Mouse (Mus musculus) B cell, adult 2 months (primary cell): Measurements from ENCODE around the gene Lrrc4c.

Experiments
- DNase-seq, 2 experiments: peaks; one replicate each; pipeline ENCODE4 v3.0.0; 2022

Lrrc4c gene

DNA sequence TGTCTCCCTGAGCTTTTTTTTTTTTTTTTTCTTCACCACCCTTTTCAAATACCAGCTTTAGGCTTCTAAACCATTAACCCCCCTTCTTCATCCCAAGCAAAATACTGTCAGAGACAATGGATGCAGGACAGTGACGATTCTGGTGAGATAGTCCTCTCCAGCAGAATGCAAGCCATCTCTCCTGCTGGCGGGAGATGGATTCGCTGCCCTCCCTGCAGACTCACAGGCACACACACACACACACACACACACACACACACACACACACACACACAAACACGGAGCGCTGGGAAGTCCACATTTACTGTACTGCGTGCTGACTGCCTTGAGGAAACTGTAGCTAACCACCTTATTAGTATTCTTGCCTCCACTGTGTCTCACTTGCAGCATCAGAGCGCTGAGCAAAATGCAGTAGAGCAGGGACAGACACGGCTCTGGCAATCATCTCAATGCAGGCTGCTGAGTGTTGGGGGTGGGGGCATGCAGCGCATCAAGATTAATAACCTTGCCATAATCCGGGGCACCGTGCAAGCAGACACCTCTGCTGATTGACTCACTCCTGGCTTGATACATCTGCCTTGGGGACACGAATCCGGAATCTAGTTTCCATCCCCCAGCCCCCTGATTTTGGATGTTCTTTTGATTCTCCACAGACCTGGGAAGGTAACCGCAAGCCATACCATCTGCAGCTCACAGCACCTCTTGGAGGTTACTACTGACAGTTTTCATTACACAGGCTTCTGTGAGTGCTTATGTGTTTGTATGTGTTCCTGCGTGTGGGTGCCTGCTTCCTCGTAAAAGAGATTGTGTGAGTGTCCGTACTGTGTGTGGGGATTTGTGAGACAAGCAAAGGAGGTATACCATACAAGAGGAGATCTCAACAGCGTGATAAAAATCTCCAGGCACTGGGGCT lies at the start of gene Lrrc4c:
Gene Lrrc4c (plus strand): TSS at position 783 of the 913 bp plus-strand sequence.
- DNase-seq: no peak

GRCm38 (mm10) chr2:96275061-96275460 lies 42.9 kb upstream of the Lrrc4c start:
- DNase-seq: no peak

- DNase-seq: no peak
Observed at GRCm38 (mm10) chr2:96282926-96283325, 35.0 kb upstream of the Lrrc4c start.

- DNase-seq: no peak
Observed at GRCm38 (mm10) chr2:96287512-96287911, 30.5 kb upstream of the Lrrc4c start.

DNA sequence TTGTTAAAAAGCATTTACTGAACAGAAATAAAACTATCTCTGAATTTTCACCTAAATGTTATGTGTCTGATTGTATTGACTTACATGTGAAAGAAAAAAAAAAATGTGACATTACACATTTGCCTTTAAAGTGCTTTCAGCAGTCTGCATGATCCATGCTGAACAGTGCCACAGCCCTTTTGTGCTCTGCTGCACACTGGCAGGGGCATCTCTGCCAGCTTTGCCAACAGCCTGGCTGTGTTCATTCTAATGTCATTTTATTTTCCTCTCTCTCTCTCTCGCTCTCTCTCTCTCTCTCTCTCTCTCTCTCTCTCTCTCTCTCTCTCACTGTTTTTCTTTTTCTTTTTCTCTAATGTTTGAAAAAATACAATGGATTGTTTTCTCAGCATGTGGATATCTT lies 27.4 kb upstream of the Lrrc4c start:
- DNase-seq: no peak

- no peak for DNase-seq
Observed at GRCm38 (mm10) chr2:96315034-96315433, 2.9 kb upstream of the Lrrc4c start.

DNA sequence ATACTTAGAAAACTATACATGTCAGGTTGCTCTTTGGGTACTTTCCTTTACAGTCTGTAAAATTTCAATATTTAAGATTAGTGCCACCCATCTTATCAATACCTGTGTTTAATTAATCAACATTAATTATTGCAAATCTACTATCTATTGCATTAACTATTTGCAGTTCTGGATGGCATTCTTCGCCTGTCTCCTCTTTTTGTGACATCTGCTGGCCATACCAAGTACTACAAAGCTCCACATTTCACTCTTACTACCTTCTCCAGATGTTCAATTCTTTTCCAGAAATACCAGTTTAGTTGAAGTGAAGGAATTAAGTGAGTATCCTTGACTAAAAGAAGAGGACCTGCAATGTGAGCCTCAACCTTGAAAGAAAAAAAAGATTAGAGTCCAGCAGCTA lies 1.4 kb upstream of the Lrrc4c start:
- no peak for DNase-seq

DNA sequence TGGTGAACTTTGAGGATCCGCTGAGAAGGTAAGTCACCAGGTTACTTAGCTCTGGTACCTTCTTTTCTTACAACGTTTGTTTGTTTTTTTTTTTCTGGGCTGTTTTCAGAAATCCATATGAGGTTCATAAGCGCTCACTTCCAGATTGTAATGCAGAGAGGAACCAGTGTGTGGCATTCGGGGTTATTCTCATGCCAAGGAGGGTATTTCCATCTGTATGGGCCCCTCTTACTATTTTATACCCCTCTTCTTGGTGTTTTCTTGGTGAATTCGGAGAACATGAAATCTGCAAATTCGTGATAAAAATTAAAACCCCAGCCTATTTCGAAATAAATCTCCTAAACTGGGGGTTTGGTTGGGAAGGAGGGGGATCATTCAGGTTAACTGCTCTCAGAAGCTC lies 587 bp downstream of the Lrrc4c start:
- DNase-seq: no peak

- DNase-seq: no peak
Observed at GRCm38 (mm10) chr2:96319201-96319600, 1.2 kb downstream of the Lrrc4c start.

DNA sequence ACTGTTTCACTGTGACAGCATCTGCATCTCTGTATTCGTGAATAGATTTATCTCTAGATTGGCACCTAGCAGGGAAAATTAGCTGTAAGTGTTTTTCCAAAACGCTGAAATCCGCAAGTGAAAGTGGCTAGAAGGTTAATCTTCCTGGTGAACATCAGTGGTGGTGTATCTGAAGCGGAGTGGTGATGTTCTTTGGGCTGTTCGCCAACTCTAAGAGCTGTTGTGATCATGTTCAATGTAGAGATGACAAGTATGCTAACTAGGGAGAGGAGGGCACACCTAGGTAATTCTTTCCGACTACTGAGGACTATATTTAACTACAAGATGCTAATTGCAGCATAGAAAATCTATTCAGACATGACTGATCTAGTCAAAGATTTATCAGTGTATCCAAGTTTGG lies 1.7 kb downstream of the Lrrc4c start:
- no peak for DNase-seq

- no peak for DNase-seq
Observed at GRCm38 (mm10) chr2:96334652-96335051, 16.7 kb downstream of the Lrrc4c start.

DNA sequence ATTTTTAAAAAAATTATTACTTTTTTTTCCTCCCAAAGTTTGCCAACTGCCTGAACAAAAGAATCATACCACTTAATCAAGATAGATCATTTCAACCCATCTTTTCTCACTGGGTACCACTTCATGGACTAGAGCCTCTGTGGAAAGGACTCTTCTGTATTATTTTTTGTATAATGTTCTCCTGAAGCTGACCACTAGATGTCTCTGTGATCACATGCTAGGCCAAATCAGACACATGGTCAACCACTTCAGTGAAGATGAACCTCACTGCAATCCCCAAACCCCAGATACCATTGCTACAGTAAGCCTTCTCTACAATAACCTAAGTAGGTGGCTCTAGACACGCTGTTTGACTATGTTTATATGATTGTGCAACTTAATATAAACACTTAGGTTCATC lies 19.4 kb downstream of the Lrrc4c start:
- no peak for DNase-seq

GRCm38 (mm10) chr2:96401186-96401811 lies 83.3 kb downstream of the Lrrc4c start:
- DNase-seq: no peak

- DNase-seq: no peak
Observed at GRCm38 (mm10) chr2:96402514-96402913, 84.5 kb downstream of the Lrrc4c start.

DNA sequence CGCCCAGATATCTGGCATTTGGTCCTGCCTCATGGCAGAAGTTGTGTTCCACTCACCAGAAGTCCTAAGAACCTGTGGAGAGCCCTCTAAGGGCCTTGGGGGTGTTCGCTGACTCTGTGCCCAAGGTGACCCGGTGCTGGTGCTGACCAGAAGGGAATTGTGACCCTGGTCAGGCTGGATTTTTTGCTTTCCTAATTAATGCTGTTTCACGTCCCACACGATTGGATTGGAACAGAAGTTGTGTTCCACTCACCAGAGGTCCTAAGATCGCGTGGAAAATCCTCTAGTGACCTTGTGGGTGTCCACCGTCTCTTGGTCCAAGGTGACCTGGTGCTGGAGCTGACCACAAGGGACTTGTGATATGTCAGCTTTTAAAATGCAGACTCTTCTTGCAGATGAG lies 88.9 kb downstream of the Lrrc4c start:
- DNase-seq: no peak

DNA sequence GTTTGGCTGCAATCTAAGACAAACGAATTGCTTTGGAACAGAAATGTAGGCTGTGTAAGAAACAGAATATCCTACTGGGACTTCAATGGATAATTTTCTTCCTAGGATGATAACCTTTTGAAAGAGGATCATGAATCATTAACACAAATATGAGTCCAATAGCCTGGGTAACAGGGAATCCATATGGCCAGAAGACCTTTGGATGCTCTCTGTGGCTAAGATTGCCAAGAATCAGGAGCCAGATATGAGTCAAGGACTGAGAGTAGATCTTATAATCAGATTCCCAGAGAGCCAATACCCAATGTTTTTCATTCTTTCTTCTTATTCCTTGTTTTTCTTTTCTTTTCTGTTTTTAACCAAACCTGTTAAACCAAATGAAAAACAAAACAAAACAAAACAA lies 93.2 kb downstream of the Lrrc4c start:
- no peak for DNase-seq

DNA sequence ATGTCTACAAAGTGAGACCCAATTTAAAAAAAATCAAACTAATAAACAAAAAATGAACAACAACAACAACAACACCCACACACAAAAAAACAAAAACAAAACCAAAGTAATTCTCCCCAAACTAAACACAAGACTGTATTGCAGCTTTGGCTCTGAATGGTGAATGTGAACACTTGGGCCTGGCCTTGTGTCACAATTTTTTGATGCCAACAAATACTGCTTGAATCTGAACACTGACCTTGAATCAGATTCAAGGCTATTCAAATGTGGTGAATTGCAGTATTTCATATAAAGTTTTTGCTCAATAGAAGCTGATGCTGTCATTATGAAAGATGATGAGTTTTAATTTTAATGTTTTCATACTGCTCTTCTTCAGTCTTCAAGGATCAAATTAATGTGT lies 143.6 kb downstream of the Lrrc4c start:
- no peak for DNase-seq

- no peak for DNase-seq
Observed at GRCm38 (mm10) chr2:96475674-96476073, 157.7 kb downstream of the Lrrc4c start.

GRCm38 (mm10) chr2:96499116-96499882 lies 181.3 kb downstream of the Lrrc4c start:
- no peak for DNase-seq

DNA sequence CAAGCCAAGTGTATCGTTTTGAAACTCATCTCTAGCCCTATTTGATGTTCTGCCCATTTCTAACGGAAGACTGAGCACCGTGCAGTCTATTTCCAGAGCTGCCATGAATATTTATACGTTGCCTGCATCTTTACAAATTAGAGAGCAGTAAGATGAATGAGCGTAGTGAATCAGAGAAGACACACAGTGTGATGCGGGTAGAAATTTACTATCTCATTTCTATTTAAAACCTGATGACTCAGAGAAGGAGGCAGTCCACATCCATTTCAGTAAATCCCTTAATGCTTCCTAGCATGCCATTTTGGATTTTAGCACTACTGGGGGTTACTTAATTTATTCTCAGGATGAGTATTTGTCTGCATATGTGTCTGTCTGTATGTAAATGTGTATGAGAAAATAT lies 186.2 kb downstream of the Lrrc4c start:
- no peak for DNase-seq

DNA sequence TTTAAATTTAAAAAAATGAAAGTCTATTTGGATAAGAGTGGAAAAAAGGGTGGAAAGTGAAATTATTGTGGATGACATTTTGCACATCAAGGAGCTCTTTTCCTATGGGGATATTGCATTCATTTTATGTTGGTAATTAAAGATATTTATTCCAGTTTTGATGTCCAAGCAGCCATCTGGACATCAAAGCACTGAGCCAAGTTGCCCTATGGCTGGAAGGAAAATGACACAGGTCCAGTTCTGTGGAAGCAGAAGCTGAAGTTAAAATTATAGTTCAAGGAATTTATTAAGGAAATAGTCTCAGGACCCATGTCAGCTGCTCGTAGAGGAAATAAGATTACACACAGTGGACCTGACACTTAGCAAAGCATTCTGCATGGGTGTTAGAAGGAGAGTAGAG lies 187.7 kb downstream of the Lrrc4c start:
- no peak for DNase-seq

GRCm38 (mm10) chr2:96508991-96509390 lies 191.0 kb downstream of the Lrrc4c start:
- DNase-seq: no peak

- DNase-seq: no peak
Observed at GRCm38 (mm10) chr2:96537469-96537868, 219.5 kb downstream of the Lrrc4c start.

DNA sequence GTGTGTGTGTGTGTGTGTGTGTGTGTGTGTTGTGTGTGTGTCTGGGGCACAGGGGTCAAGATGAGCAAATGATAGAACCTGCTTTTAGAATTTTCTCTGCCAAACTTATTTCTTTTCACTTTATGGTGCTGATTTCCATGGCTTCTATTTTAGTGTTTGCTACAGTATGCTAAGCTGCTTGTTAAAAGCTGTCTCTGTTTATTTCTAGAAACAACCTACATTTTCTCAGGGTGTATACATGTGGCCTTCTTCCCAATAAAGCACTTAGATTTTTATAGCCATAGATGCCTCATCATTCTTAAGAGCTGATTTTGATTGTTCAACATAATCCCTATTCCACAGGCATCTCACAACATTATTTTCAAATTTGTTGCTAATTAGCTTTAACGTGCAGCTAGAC lies 229.2 kb downstream of the Lrrc4c start:
- DNase-seq: no peak
